Mouse (Mus musculus) kidney, postnatal 4 days (tissue): ENCODE results near the gene Tecrl.

Source experiments
- DNase-seq, 2 experiments: peaks; one replicate each; pipeline ENCODE4 v3.0.0; 2021; ENCODE audit warnings: mixed read lengths in 2 of 2

Gene Tecrl

GRCm38 (mm10) chr5:83354846-83355561 lies at the start of gene Tecrl:
Gene Tecrl (minus strand): TSS chr5:83355195.
- DNase-seq = no peak

- DNase-seq = no peak
Observed at GRCm38 (mm10) chr5:83385021-83385420, 30.0 kb upstream of the Tecrl start.

- no peak for DNase-seq
Observed at GRCm38 (mm10) chr5:83351615-83352014, 3.4 kb downstream of the Tecrl start.

GRCm38 (mm10) chr5:83339144-83339543 lies 15.9 kb downstream of the Tecrl start:
- DNase-seq = no peak

GRCm38 (mm10) chr5:83267148-83267776 lies 87.7 kb downstream of the Tecrl start:
- no peak for DNase-seq

GRCm38 (mm10) chr5:83260059-83260458 lies 94.9 kb downstream of the Tecrl start:
- DNase-seq = no peak

- no peak for DNase-seq
Observed at GRCm38 (mm10) chr5:83254141-83254540, 100.9 kb downstream of the Tecrl start.

- DNase-seq = no peak
Observed at GRCm38 (mm10) chr5:83238848-83239452, 116.0 kb downstream of the Tecrl start.
